Mouse (Mus musculus): ENCODE measurements at regions not wholly inside any gene's neighbourhood (a gene's known extent, or its start where the extent isn't known, plus 50 kb on each side); places are given as distances from the start of the nearest gene placed in this dataset.

DNA sequence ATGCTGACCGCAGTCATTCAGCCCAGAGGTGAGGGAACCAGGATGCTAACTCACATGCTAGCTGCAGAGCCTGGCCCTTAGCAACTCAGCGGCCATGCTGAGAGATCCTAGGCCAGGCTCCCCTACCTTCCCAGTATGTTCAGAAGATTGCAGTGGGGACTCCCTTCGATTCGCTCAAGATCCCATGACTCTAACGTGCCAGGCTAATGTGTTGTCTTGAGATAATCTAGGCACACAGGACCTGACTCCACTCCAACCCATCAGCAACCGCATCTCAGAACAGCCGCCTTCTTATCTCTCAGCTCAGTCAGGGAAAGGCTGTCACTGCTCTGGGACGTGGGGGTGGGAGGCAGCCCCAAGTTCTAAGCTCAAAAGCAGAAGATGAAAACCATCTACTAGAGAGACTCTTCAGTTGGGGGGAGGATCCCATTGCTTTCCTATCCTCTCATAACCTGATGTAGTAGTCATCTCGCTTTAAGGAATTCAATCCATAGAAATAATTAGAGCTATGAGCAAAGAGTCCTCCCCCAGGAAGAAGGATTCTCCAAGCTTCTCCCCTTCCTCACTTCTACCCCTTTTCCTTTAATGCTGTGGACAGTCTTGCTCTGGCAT, 114.2 kb upstream of the Kit start:
- DNase-seq: no peak
- intact Hi-C loops (cut with DNase I): no loop called here

DNA sequence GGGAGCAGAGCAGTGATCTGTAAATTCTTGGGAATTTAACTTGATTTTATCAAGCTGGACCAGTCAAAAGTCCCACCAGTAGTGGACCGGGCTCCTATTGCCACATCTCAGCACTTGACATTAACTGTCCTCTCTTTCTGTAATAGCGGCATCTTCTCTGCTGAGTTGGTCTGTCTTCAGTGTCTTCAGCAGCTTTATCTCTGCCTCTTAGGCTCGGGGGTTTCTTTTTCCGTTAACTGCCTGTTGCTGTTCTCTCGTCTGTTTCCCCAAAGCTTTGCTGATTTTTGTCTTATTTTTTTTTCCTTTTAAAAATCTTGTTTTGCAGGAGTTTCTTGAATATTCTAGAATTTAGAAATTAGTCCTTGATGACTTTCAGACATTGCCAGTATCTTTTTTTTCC, 113.3 kb upstream of the Kit start:
- intact Hi-C loops (cut with DNase I): no loop called here
- no peak for DNase-seq

DNA sequence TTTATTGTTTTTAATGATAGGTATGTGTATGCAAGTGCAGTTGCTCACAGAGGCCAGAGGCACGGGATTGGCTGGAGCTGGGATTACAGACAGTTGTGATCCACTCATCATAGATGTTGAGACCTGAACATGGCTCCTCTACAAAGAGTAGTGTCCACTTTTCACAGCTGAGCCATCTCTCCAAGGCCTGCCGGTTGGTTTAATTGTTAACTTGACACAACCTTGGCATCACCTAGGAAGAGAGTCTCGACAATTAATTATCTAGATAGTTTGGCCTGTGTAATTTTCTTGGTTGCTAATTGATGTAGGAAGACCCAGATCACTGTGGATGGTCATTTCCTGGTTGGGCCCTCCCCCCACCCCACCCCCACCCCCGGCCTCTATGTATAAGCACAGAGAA, 111.1 kb upstream of the Kit start:
- no peak for DNase-seq
- intact Hi-C loops (cut with DNase I): no loop called here

DNA sequence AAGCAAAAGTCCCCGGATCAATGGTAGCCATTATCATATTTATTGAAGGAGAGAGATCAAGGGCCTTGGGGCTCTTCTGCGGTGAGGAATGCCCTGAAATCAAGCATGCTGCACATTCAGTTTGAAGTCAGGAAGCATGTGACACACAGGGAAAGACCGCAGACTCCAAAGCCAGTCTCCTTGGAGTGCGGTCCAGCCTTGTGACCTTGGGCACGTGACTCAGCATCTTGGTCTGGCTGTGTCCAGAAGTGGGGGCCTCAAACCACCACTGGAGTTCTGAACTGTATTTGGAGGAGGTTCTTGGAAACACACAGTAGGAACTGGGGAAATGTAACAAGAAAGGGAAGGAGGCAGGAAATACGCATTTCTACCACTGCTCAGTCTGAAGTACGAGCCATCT, 109.0 kb upstream of the Kit start:
- intact Hi-C loops (cut with DNase I): no loop called here

DNA sequence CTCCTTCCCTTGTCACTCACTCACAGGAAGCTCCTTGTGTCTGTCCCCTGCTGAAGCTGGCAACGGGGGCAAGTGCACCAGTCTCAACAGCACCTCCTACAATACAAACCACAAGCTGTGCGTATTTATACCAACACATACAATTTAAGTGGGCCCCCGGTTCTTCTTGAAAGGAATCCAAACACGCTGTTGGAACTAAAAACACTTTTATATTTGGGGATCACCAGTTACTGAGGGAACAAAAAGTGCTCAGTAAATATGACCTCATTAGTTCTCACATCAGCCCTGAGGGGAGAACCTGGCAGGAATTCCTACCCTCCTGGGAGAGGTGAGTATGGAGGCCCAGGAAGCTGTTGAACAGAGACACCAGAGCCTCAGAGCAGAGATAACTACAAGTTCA, 107.8 kb upstream of the Kit start:
- DNase-seq: no peak

More for the DNA sequence above, 109.0 kb upstream of the Kit start:
- no peak for DNase-seq

DNA sequence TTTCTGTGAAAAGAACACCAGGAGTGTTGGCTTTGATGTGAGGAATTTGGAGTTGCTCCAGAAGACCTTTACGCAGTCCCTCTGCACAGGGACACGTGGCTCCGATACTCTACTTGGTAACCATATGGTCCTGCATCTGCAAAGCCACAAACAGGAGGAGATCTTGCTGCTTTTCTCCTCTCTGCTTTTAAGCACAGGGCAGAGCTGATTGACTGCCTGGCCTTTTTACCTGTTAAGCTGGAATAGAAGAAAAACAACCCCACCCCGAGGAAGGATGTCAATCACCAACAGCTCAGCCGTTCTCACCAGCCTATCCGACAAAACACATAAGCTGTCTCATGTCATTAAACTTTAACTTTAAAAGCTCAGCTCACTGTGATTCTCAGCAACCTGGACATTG, 106.8 kb upstream of the Kit start:
- intact Hi-C loops (cut with DNase I): no loop called here
- no peak for DNase-seq

More for the DNA sequence above, 107.8 kb upstream of the Kit start:
- intact Hi-C loops (cut with DNase I): no loop called here

DNA sequence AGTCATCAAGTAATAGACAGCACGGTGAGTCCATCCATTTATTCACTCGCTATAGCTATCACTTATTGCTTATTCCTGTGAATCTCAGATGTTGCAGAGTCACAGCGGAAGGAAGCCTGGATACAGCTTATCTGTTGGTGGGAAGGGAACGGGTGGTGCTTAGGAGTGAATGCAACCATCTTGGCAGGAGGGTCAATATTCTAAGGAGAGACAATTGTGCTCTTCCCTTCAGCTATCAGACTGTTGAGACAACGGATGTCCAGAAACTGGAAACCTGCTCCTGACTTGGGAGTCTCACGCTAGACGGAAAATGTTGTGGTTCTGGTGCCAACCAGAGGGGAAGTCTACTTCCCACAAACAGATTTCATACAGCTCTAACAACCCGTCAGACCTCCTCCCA, 103.7 kb upstream of the Kit start:
- no peak for DNase-seq
- intact Hi-C loops (cut with DNase I): no loop called here

DNA sequence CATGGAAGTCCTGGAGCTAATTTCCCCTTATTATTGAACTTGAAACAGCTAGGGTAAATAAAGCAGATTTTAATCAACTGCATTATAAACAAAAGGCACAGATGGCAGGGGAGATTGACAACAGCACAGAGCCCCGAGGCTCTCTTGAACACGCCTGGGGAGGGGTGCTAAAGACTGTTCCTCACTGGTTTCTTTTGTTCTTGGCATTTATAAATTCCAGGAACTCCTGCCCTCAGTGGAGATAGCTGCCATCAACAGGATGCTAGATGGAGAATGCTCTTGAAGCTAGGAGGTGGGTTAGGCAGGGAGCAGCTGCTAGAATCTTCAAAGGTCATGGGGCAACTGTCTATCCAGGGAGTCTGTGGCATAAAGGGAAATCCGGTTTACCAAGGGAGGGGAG, 102.2 kb upstream of the Kit start:
- intact Hi-C loops (cut with DNase I): no loop called here
- no peak for DNase-seq

DNA sequence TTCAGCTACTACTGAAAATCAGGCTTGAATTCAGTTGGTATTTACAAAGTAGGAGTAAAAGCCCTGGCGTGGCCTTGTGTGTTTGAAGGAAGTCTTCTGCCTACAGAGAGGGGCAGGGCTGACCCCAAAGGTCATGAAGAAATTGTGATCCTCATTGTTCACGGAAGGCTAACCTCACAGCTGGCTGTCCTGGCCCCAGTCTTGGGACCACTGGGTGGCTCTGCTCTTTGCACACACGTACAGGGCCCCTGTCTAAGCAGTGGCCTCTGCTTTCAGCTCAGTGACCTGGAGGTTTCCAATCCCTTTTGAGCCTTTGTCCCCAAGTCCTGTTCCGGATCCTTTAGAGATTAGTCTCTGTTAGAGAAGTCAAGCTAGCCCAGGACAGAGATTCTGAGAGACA, 99.3 kb upstream of the Kit start:
- no peak for DNase-seq
- intact Hi-C loops (cut with DNase I): no loop called here

DNA sequence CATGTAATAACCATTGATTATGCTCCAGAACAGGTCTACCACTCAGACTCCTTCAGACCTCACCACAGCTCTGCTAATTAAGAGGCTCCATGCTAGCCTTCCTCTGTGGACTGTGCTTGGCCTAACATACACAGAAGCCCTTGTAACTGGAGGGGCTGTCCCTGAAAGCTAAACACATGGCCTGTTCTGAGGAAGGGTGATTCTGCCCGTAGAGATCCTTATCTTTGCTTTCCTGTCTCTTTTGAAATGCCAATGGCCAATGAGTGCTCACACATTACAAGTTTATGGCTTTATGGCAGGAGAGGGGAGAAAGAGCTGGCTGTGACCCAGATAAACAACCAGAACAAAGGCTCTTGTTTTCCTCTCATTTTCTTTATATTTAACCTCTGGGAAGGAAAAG, 96.2 kb upstream of the Kit start:
- DNase-seq: no peak
- intact Hi-C loops (cut with DNase I): no loop called here

DNA sequence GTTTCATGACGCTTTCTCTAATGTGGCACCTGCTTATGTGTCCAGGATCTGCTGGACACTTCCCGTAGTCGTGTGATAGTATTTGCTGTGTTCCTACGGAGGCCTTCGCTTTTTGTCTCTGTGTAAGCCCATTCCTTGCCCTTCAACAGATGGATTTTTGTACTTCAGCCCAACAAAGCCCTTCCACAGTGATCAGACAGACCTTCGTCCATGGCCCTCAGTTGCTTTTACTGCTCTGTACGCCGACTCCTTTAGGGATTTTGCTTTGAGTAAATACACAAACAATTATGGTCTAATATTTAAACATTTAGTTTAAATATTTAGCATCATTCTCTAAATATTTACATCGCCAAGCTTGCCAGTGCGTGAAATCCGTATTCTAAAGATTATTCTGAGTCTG, 95.6 kb upstream of the Kit start:
- DNase-seq: no peak
- intact Hi-C loops (cut with DNase I): no loop called here

DNA sequence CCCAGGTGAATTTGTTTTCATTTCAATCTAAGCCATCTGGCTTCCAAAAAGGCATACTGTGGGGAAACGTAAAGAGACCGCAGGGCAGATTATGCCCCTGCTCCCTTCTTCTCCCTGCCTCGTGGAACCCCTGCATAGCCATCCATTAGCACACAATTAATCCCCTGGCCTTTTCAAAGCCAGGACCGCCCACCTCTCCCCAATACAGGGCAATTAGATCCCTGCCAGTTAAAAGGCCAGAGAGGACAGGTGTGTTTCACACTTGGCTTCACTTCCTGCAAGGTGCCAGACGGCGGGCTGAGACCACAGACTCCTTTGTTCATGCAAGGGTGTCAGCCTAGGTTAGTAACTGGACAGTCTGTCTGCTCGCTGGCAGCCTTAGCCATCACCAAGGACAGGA, 93.1 kb upstream of the Kit start:
- intact Hi-C loops (cut with DNase I): no loop called here
- DNase-seq: no peak

DNA sequence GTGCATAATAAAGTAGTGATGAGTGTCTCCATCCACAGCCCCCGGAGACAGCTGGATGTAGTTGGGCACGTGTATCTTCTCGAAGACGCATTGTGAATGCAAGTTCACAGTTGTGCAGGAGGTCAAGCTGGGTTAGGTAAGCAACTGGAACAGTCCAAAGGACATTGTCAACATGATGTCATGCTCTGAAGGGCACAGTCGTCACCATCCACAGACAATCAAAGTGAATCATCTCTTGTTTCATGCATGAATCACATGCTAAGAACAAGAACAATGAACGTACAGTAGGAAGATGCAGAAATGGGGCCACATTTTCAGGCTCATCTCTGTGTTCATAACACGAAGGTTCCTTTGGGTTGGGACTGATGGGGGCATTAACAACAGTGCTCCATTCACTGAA, 90.4 kb upstream of the Kit start:
- intact Hi-C loops (cut with DNase I): no loop called here

DNA sequence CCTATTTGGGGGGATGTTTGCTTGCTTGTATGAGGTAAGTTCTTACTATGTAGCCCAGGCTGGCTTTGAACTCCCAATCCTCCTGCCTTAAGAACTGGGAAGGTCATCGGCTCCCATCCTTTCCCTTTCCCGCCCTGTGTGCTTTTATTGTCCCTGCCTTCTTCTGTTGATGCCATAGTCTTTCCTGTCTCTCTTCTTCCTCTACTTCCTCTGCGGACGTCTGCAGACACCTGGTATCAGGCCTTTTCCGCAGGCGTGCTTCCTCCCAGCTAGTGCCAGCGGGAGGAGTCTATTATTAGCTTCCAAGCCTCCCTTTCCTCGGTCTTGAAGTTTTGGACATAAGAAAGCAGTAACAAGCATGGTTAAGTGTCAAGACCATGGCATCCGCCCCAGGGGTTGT, 83.9 kb upstream of the Kit start:
- intact Hi-C loops (cut with DNase I): no loop called here
- DNase-seq: no peak

More for the DNA sequence above, 90.4 kb upstream of the Kit start:
- DNase-seq: no peak

DNA sequence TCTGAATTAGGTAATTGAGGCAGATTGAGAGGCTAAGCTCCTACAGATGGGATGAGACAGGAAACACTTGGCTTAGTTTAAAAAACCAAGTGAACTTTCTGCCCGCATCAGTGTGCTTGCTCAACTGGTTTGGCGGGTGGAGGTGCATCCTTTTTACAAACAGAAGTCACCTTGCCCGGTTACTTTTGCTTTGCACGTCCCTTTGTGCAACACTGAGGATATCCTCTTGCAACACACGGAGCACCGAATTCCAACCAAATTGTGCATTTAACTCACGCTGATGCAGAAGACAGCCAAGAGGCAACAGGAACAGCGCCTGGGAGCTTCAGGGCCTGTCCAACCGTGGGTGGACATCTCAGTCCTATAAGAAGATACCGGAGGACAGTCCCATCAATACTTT, 80.6 kb upstream of the Kit start:
- intact Hi-C loops (cut with DNase I): no loop called here

DNA sequence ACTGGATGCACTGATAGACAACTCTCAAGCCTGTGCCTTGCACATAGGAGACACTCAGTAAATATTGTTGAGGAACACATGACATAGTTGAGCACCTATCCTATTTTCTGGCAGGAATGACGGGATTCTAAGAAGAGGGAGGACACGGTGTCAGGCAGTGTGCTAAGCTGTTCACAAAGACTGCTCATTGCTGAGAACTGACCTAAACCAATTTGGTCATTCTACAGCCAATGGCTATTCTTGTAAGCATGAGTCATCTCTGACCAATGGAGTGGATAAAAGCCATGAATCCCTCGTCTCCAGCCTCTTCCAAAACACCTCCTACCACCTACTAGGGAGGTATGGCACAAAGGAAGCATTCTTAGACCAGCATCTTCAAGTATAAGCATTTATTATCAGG, 75.7 kb upstream of the Kit start:
- no peak for DNase-seq
- intact Hi-C loops (cut with DNase I): no loop called here

More for the DNA sequence above, 80.6 kb upstream of the Kit start:
- DNase-seq: no peak

DNA sequence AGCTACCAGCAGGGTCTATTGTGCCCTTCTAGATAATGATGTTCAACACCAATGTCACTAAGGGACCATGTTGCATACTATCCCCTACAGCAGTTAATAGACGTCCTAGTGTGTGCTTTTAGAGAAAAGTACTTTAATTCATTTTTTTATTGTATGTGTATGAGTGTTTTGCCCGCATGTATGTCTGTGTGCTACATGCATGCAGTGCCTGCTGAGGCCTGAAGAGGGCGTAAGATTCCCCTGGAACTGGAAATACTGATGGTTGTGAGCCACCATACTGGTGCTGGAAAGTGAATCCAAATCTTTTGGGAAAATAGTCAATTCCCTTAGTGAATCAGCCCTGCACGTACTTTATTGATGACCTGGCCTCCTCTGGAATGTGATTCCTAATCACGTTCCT, 75.0 kb upstream of the Kit start:
- intact Hi-C loops (cut with DNase I): no loop called here

DNA sequence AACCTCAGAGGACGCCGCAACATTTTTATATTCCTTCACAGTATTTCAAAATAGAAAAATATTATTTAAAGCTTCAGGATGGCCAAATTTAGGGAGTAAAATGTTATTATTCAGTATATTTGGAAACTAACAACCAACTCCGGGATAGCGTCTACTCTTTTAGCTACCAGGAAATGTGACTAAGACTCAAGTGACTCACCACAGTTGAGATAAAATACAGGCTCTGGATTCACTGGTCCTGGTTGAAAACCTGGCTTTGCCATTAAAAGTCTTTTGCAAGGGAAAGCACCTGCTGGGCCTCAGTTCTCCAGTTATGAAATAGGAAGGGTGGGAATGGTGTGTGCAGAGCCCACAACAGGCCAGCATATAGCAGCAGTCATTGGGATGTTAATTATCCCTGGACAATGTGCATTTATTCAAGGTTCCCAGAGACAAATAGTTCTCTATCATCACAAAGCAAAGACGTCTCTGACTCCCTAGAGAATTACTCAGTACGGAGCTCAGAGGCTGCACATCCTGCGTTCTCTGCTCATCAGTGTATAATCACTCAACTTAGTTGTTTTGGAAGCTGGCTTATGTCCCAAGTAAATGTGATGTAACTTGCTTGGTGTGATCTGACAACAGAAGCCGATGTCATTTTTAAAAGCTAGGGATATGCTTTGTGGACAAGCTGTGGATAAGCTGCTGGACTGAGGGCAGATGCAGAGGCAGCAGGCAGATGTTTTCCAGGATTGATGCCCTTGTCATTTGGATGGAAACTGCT, 73.9 kb upstream of the Kit start:
- DNase-seq: no peak
- intact Hi-C loops (cut with DNase I): no loop called here

More for the DNA sequence above, 75.0 kb upstream of the Kit start:
- no peak for DNase-seq

DNA sequence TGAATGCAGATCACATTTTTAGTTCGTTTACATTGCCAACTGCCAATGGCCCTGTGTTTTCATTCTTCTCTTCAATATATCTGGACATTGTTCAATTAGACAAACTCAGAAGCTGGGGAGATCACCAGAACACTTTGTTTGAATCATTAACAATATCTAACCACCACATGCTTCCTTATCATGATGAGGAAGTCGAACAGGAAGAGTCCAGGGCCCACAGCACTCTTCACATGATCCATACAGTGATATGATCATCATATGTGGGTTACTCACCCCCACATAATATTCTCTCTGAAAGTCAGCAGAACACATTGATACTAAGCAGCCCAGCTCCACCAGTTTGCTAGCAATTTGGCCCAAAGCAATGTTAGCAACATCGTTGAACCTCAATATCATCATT, 71.0 kb upstream of the Kit start:
- intact Hi-C loops (cut with DNase I): no loop called here
- DNase-seq: no peak

DNA sequence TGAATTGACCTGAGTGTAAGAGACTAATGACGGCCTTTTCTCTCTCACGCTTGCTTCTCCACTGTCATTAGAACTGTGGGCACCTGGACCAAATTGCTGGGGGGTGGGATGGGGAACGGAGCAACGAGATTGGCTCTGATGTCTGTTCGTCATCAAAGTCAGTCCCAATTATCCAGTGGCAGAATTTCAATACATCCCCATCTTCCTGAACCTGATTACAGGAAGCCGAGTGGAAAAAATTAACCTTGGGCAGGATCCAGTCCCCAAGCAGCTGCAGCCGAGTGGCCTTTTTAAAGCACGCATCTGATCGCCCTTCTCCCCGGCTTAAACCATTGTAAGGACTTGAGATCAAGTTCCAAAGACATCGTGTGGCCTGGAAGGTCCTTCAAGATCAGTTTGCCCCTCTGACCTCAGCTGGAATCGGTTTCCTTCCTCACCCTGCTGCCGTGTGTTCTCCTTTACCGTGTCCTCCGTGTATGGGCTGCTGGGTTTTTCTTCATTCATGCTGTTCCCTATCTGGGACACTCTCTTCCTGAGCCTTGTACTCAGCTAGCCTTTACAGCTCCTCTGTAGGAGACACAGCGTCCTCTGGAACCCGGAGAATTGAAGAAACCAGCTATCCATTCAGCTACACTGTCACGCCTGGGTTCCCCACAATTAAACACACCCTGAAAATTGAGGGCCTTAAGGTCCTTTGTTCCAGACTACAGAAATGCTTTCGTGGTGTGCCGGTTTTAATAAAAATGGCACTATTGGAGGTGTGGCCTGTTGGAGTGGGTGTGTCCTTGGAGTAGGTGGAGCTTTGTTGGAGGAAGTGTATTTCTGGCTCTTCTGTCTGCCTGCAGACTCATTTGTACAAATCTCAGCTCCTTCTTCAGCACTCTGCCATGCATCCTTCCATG, 61.9 kb upstream of the Kit start:
- DNase-seq: no peak
- intact Hi-C loops (cut with DNase I): no loop called here

DNA sequence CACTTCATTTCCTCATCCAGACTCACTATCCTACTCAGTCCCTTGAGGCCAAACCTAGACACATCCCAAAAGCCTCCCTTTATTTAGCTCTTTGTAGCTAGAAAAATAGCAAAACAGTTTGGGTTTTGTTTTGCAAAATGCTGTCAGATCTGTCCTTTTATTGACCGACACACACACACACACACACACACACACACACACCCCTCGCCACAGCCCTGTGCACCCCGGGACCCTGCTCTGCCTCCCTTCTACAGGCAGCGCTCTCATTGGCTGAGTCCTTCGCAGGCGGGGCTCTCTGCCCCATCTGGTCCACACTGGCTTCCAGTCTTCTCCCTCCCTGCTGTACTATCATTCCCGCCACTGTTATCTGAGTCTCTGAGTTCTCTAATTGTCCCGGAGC, 56.5 kb upstream of the Kit start:
- DNase-seq: no peak
- intact Hi-C loops (cut with DNase I): no loop called here

Measured in gastrocnemius, postnatal 36 days (tissue).